Mouse (Mus musculus): ENCODE results near the gene Prkag3. TPM values are rescaled to one million over a fixed set of nuclear protein-coding genes. Genes with fewer than 3 reads are reported as not detected.

The Prkag3 gene
- total RNA-seq, 2 experiments from 2014 or later, result 0.69 to 1.1 TPM

DNA sequence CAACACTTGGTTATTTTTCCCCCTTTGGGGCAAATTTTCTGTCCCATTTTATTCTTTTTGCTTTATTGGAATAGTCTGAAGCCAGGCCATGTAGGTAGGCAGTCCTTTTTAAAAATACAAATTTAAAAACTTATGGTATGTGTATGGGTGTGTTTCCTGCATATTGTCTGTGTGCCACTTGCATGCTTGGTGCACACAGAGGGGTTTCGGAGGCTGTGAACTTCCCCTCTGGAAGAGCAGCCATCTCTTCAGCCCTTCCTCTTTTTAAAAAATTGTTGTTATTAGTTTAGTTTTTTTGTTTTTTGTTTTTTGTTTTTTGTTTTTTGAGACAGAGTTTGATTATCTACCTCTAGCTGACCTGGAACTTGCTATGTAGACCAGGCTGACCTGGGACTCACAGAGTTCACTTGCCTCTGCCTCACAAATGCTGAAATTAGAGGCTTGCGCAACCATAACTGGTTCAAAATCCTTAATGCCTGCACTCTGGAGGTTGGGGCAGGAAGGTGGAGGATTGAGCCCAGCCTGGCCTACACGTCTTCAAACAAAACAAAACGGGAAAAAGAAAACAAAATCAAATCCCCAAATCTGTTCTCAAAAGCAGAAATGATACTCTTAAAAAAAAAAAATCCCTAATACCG is 36.4 kb downstream of the Prkag3 start:
- peak; percentile 29 for DNase-seq

GRCm38 (mm10) chr1:74712046-74712445 is 37.0 kb downstream of the Prkag3 start:
- no peak for DNase-seq

- no peak for DNase-seq
Observed at GRCm38 (mm10) chr1:74709566-74709965, 39.5 kb downstream of the Prkag3 start.

DNA sequence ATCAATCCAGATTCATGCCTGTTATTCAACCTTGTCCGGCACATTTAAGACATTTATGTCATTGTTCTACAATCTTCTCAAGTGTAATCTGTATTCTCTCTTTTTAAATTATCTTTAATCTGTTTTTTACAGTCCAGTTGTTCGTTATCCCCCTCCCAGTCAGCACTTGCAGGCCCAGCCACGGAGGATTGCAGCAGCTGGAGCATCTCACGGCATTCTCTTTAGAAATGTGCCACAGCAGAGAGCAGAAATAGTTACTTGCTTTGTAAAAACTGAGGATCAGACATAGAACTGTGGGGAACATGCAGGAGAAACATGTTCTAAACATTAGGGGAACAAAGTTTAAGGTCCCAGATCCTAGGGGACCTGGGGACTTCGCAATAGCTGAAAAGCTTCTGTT is 44.0 kb downstream of the Prkag3 start:
- no peak for DNase-seq

DNA sequence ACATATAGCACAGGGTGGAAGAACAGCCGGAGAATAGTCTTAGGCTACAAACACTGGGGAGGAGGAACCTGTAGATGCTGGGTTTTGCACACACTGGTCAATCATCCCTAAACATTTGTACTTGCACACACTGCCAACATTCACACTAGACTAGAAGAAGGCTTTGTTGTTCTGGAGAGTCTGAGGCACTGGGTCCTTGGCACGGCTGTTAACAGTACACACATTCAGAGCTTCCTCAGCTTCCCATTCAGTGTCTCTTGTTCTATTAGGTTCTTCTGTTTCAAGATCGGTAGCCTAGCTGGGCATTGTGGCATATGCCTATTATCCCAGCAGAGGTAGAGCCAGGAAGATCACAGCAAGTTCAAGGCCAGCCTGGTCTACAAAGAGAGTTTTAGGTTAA is 44.9 kb downstream of the Prkag3 start:
- no peak for DNase-seq

DNA sequence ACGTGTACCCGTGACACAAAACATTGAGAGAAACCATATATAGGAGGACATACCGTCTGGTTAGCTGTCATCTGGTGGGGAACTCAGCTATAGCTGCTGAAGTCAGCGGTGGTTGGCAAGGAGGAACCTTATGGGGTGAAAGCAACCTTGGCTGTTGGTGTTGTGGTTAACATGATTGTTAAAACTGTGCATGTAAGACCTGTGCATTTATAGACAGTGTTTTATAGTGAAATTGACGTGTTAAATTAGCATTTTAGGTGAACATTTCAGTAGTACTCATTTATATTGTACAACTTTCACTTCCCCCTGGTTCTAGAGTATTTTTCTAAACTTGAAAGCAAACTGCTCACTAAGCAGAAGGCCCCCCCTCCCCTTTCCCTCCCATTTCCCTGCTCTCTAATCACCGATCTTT is 46.9 kb downstream of the Prkag3 start:
- no peak for DNase-seq

DNA sequence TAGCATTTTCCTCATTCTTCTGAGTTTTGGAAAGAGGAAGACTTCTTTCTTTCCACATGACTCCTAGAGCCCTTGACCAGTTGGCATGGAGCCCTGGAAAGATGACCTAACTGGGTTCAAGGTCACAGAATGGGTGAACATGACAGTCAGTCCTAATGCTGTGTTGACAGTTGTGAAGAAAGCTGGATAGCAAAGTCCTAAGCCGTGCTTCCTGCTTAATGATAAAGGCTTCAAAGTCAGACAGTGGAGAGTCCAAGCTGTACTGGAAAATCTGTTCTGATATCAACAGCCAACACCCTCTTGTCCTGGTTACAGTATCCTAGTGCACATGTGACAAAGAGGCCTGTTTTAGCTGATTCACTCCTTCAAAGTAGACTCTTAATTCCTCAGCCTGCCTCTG is 50.2 kb downstream of the Prkag3 start:
- DNase-seq, result peak; percentile 67

DNA sequence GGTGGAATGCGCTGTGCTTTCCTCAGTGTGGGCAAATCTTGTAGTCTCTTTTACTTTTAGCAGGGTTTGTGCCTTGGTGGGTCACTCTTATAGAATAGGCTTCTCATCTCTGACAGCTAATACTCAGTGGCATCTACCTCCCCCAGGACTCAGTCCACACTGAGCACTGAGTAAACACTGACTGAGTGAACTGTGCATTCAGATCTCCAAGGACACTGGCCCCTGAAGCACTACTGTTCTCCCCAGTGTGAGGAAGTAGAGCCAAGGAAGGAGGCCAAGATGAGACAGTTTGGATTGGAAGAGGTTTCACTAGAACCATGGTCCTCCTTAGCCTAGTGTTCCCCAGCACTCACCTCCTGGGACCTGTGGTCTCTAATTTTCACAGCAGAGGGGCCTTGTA is 50.7 kb downstream of the Prkag3 start:
- no peak for DNase-seq

- DNase-seq, result no peak
Observed at GRCm38 (mm10) chr1:74697416-74697815, 51.6 kb downstream of the Prkag3 start.

GRCm38 (mm10) chr1:74695836-74696235 is 53.2 kb downstream of the Prkag3 start:
- no peak for DNase-seq

DNA sequence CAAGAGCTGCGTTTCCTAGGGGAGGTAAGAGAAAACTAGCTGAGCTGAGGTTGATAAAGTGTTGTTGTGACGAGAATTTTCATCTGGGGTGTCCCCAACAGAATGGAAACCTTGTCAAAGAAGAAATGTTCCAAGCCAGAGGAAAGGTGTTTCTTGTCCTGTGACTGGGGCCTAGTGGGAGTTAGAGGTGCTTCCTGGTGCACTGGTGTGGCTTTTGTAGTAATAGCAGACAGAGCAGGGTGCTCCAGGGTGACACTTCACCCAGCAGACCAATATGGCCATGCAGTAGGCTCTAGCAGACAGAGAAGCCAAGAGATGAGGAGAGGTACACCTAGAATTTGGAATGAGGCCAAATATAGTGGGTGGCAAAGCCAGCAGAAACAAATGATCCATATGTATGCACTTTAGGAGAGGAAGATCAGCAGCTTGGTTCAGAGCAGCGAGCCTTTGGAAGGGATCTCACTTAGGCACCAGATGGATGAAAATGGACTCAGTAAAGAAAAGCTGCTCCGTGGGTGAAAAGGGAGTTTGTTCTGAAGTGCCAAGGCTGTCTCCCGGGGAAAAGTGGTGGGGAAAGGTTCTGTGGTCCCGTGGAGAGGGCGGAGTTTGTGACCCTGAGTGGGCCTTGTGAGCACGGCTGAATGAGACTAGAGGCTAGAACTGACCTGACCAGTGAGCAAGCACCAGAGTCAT is 55.0 kb downstream of the Prkag3 start:
- no peak for DNase-seq

Other genes starting within 250 kb of the Prkag3 start
- gene Cnot9, start 243.2 kb downstream of the Prkag3 start, total RNA-seq (2021), result 10 to 100 TPM; 31.7 to 35.0 TPM
- gene Plcd4, start 206.3 kb downstream of the Prkag3 start, total RNA-seq (2021), result 1 to 10 TPM in 1 of 2 experiments, under 1 TPM in 1; 0.99 to 2.0 TPM
- gene Usp37, start 204.9 kb downstream of the Prkag3 start, total RNA-seq (2021), result 10 to 100 TPM; 18.8 to 20.4 TPM
- 10 to 100 TPM; 11.6 to 15.3 TPM for gene Zfp142, start 161.0 kb downstream of the Prkag3 start, total RNA-seq (2021)
- gene Bcs1l, start 160.9 kb downstream of the Prkag3 start, total RNA-seq (2021), result 10 to 100 TPM; 29.1 to 38.2 TPM
- gene Rnf25, start 147.8 kb downstream of the Prkag3 start, total RNA-seq (2021), result 10 to 100 TPM; 45.5 to 46.0 TPM
- gene Stk36, start 147.8 kb downstream of the Prkag3 start, total RNA-seq (2021), result 1 to 10 TPM; 2.8 to 3.2 TPM
- 10 to 100 TPM; 15.0 to 25.9 TPM for gene Ttll4, start 87.5 kb downstream of the Prkag3 start, total RNA-seq (2021)
- gene Cyp27a1, start 35.6 kb downstream of the Prkag3 start, total RNA-seq (2021), result 10 to 100 TPM; 15.1 to 15.2 TPM
- 1 to 10 TPM; 2.6 to 4.2 TPM for gene Wnt6, start 22.7 kb upstream of the Prkag3 start, total RNA-seq (2021)
- gene Wnt10a, start 42.3 kb upstream of the Prkag3 start, total RNA-seq (2021), result under 1 TPM; 0.27 to 0.57 TPM
- 1 to 10 TPM; 4.8 to 6.6 TPM for gene Cdk5r2, start 105.7 kb upstream of the Prkag3 start, total RNA-seq (2021)
- gene Fev, start 136.2 kb upstream of the Prkag3 start, total RNA-seq (2021), result under 1 TPM; 0.84 to 0.97 TPM
- 1 to 10 TPM in 1 of 2 experiments, under 1 TPM in 1; 0.51 to 1.1 TPM for gene Cryba2, start 143.9 kb upstream of the Prkag3 start, total RNA-seq (2021)
- gene Cfap65, start 186.4 kb upstream of the Prkag3 start, total RNA-seq (2021), result not detected
- gene Ihh, start 202.5 kb upstream of the Prkag3 start, total RNA-seq (2021), result under 1 TPM; 0.18 to 0.48 TPM